Mouse (Mus musculus) lung, embryonic 16.5 days (tissue): ENCODE measurements at regions not wholly inside any gene's neighbourhood (a gene's known extent, or its start where the extent isn't known, plus 50 kb on each side); places are given as distances from the start of the nearest gene placed in this dataset.

Experiments
- ATAC-seq: fragments of 200-750 bp; cut with Nextera tagmentation; 2 replicates; pipeline ENCODE4 v1.8.0; 2017; ENCODE audit warnings: low read depth, mild to moderate bottlenecking, moderate library complexity
- H3K27ac ChIP-seq: fragments of 300-500 bp; sonication (generic); 2 replicates; pipeline ENCODE4 v1.5.1; 2014; ENCODE audit warnings: mild to moderate bottlenecking, control low read depth, low read length
- H3K27me3 ChIP-seq: fragments of 300-500 bp; sonication (generic); 2 replicates; pipeline ENCODE4 v1.6.1; 2014; ENCODE audit warnings: low read depth, low read length, mixed read lengths; ENCODE audit not compliant: control insufficient read depth, insufficient read depth
- H3K36me3 ChIP-seq: fragments of 300-500 bp; sonication (generic); 2 replicates; pipeline ENCODE4 v1.6.1; 2014; ENCODE audit warnings: low read length; ENCODE audit not compliant: control insufficient read depth, insufficient read depth
- H3K4me1 ChIP-seq: fragments of 300-500 bp; sonication (generic); replicated peaks from 2 replicates; pipeline ENCODE4 v1.6.1; 2014; ENCODE audit warnings: low read length, mixed read lengths; ENCODE audit not compliant: control insufficient read depth, insufficient read depth
- H3K4me2 ChIP-seq: fragments of 300-500 bp; sonication (generic); 2 replicates; pipeline ENCODE4 v1.6.1; 2014; ENCODE audit warnings: low read depth, low read length, control low read depth
- H3K4me3 ChIP-seq: fragments of 300-500 bp; sonication (generic); 2 replicates; pipeline ENCODE4 v1.5.1; 2014; ENCODE audit warnings: mild to moderate bottlenecking, low read length, control low read depth
- H3K9ac ChIP-seq: fragments of 300-500 bp; sonication (generic); 2 replicates; pipeline ENCODE4 v1.6.1; 2014; ENCODE audit warnings: low read length, control low read depth
- H3K9me3 ChIP-seq: fragments of 300-500 bp; sonication (generic); 2 replicates; pipeline ENCODE4 v1.6.1; 2016; ENCODE audit warnings: low read length; ENCODE audit not compliant: control insufficient read depth
- WGBS: fragments of 180-500 bp; shearing (Covaris S2); extraction: QIAGEN DNeasy Blood & Tissue Kit; methylation state at CpG from one replicate; pipeline ENCODE4 v1.1.7; 2014; 5-methylcytosine and 5-hydroxymethylcytosine counted together

- Histone ChIP-seq H3K9ac (no peak overlapping the region), H3K36me3 (no peaks in the 10 kb centered on the region), H3K4me3 (no peak overlapping the region), H3K27ac (no peak overlapping the region), H3K9me3 (no peaks in the 10 kb centered on the region), H3K4me1 (0 out of 2 replicates have a peak, but pooled peaks cover 5% of the 10 kb centered on the region), H3K4me2 (no peak overlapping the region), H3K27me3 (no peaks in the 10 kb centered on the region)
- no peak for ATAC-seq
- 76% methylated on average over 7 of the region's 7 CpGs for WGBS
These were observed 194.0 kb upstream of the Runx1 start for GRCm38 (mm10) chr16:93019800-93020555.

- 0 out of 2 replicates have a peak, but pooled peaks cover 5% of the 10 kb centered on the region for H3K4me1 ChIP-seq
- H3K9me3 ChIP-seq, result no peaks in the 10 kb centered on the region
- no peaks in the 10 kb centered on the region for H3K36me3 ChIP-seq
- 45% methylated on average over 5 of the region's 5 CpGs for WGBS
- no peak overlapping the region for H3K4me2 ChIP-seq
- no peaks in the 10 kb centered on the region for H3K27me3 ChIP-seq
- no peak overlapping the region for H3K9ac ChIP-seq
- H3K27ac ChIP-seq, result no peak overlapping the region
- no peak for ATAC-seq
- H3K4me3 ChIP-seq, result no peak overlapping the region
These were observed 192.8 kb upstream of the Runx1 start for GRCm38 (mm10) chr16:93018766-93019165.

GRCm38 (mm10) chr16:93017025-93017424 lies 191.1 kb upstream of the Runx1 start:
- no peaks in the 10 kb centered on the region for H3K9me3 ChIP-seq
- no peak overlapping the region for H3K9ac ChIP-seq
- H3K27ac ChIP-seq, result no peak overlapping the region
- H3K4me1 ChIP-seq, result no peaks in the 10 kb centered on the region
- no peak for ATAC-seq
- no peak overlapping the region for H3K4me2 ChIP-seq
- H3K36me3 ChIP-seq, result no peaks in the 10 kb centered on the region
- WGBS, result 84% methylated on average over 9 of the region's 9 CpGs
- no peaks in the 10 kb centered on the region for H3K27me3 ChIP-seq
- no peak overlapping the region for H3K4me3 ChIP-seq

- no peaks in the 10 kb centered on the region for H3K4me1 ChIP-seq
These were observed 189.7 kb upstream of the Runx1 start for GRCm38 (mm10) chr16:93015636-93016035.

GRCm38 (mm10) chr16:93014991-93015390 lies 189.0 kb upstream of the Runx1 start:
- Histone ChIP-seq H3K4me2 (no peak overlapping the region), H3K27ac (no peak overlapping the region), H3K27me3 (no peaks in the 10 kb centered on the region), H3K36me3 (no peaks in the 10 kb centered on the region), H3K9me3 (no peaks in the 10 kb centered on the region), H3K4me3 (no peak overlapping the region), H3K9ac (no peak overlapping the region), H3K4me1 (no peaks in the 10 kb centered on the region)
- 0 out of 2 replicates have a peak, but pooled peaks have one; percentile 37 for ATAC-seq
- WGBS, result 67% methylated on average over 9 of the region's 9 CpGs

More at GRCm38 (mm10) chr16:93015636-93016035, 189.7 kb upstream of the Runx1 start:
- ATAC-seq, result no peak
- 29% methylated on average over 6 of the region's 6 CpGs for WGBS
- Histone ChIP-seq H3K9me3 (no peaks in the 10 kb centered on the region), H3K4me2 (no peak overlapping the region), H3K27ac (no peak overlapping the region), H3K36me3 (no peaks in the 10 kb centered on the region), H3K4me3 (no peak overlapping the region), H3K9ac (no peak overlapping the region), H3K27me3 (no peaks in the 10 kb centered on the region)

- 36% methylated on average over 8 of the region's 8 CpGs for WGBS
- Histone ChIP-seq H3K27ac (no peak overlapping the region), H3K36me3 (no peaks in the 10 kb centered on the region), H3K4me3 (no peak overlapping the region), H3K4me2 (no peak overlapping the region), H3K4me1 (no peaks in the 10 kb centered on the region), H3K27me3 (no peaks in the 10 kb centered on the region), H3K9ac (no peak overlapping the region), H3K9me3 (no peaks in the 10 kb centered on the region)
- peak; percentile 49 for ATAC-seq
These were observed 187.9 kb upstream of the Runx1 start for GRCm38 (mm10) chr16:93013881-93014280.

- no peak overlapping the region for H3K4me3 ChIP-seq
- no peaks in the 10 kb centered on the region for H3K36me3 ChIP-seq
- 63% methylated on average over 7 of the region's 7 CpGs for WGBS
- H3K9me3 ChIP-seq, result no peaks in the 10 kb centered on the region
- H3K27me3 ChIP-seq, result no peaks in the 10 kb centered on the region
- peak; percentile 10; the same call in 1 of the 2 replicates for ATAC-seq
- no peak overlapping the region for H3K4me2 ChIP-seq
- H3K4me1 ChIP-seq, result no peaks in the 10 kb centered on the region
- H3K27ac ChIP-seq, result no peak overlapping the region
- H3K9ac ChIP-seq, result no peak overlapping the region
These were observed 187.3 kb upstream of the Runx1 start for GRCm38 (mm10) chr16:93013256-93013655.

GRCm38 (mm10) chr16:93011474-93011873 lies 185.5 kb upstream of the Runx1 start:
- WGBS, result 88% methylated on average over 1 of the region's 1 CpGs
- no peak overlapping the region for H3K4me2 ChIP-seq
- no peaks in the 10 kb centered on the region for H3K36me3 ChIP-seq
- ATAC-seq, result no peak
- no peak overlapping the region for H3K27ac ChIP-seq
- no peak overlapping the region for H3K4me3 ChIP-seq
- H3K4me1 ChIP-seq, result peaks cover 6% of the 10 kb centered on the region
- H3K9me3 ChIP-seq, result no peaks in the 10 kb centered on the region
- H3K27me3 ChIP-seq, result no peaks in the 10 kb centered on the region; the same call in 1 of the 2 replicates
- no peak overlapping the region for H3K9ac ChIP-seq

- H3K4me2 ChIP-seq, result peak overlapping the region; percentile 51
- H3K4me3 ChIP-seq, result peak overlapping the region; percentile 19
- 7% methylated on average over 21 of the region's 21 CpGs for WGBS
- H3K27ac ChIP-seq, result no peak overlapping the region
- no peaks in the 10 kb centered on the region for H3K36me3 ChIP-seq
- peak overlapping the region; percentile 24; the same call in 1 of the 2 replicates for H3K9ac ChIP-seq
- no peaks in the 10 kb centered on the region; the same call in 1 of the 2 replicates for H3K27me3 ChIP-seq
- no peaks in the 10 kb centered on the region for H3K9me3 ChIP-seq
- peaks cover 13% of the 10 kb centered on the region for H3K4me1 ChIP-seq
- peak; percentile 59 for ATAC-seq
These were observed 180.5 kb upstream of the Runx1 start for GRCm38 (mm10) chr16:93006321-93006984.
